Mouse (Mus musculus) erythroblast, embryonic 14.5 days (primary cell): ENCODE results near the gene Adam8.

Experiments used
- GATA1 ChIP-seq: IDR thresholded peaks from 2 replicates; pipeline ENCODE4 v1.6.1; 2012; ENCODE audit warnings: low read length, inconsistent platforms, mixed read lengths
- TAL1 ChIP-seq: IDR thresholded peaks from 3 replicates; pipeline ENCODE4 v1.6.1; 2012; ENCODE audit warnings: low read length, inconsistent platforms, mixed read lengths

- TF ChIP-seq GATA1: no peak
- TF ChIP-seq TAL1: no peak
Observed at GRCm38 (mm10) chr7:140037171-140037555, 44.8 kb upstream of the Adam8 start.
